Mouse (Mus musculus): ENCODE measurements around the gene Nipal1. TPM values are rescaled to one million over a fixed set of nuclear protein-coding genes. Genes with fewer than 3 reads are reported as not detected.

Nipal1 gene
- polyA plus RNA-seq, 1 experiment from 2014 or later: 3.5 TPM

DNA sequence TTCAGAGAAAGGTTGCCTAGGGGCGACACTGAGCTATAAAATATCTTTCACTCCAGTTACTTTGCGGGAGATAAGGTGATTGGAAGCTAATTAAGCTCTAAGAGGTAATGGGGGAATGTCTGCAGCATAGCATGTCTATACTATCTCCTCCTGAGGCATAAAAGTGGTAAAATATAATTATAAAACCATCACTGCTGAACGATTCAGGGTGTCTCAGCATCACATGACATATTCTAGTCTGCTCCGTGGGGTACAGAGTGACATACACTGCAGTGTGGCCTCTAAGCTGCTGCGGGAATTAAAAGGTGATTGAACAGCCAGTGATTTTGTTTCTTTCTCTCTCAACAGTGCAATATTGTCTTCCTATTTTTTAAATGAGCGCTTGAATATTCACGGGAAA, 18.8 kb downstream of the Nipal1 start:
- no peaks in the 10 kb centered on the region for H3K27me3 ChIP-seq
- no peak overlapping the region for H3K9ac ChIP-seq
- no peak for ATAC-seq (ENCODE audit: insufficient number of reproducible peaks, insufficient read depth, low FRiP score, low TSS enrichment, low read depth)
- H3K9me3 ChIP-seq: no peaks in the 10 kb centered on the region
- H3K4me2 ChIP-seq: no peak overlapping the region
- H3K4me3 ChIP-seq: no peak overlapping the region
- no peak overlapping the region for H3K27ac ChIP-seq
- WGBS: 73% methylated on average over 7 of the region's 7 CpGs
- H3K4me1 ChIP-seq: no peaks in the 10 kb centered on the region
- no peaks in the 10 kb centered on the region for H3K36me3 ChIP-seq

DNA sequence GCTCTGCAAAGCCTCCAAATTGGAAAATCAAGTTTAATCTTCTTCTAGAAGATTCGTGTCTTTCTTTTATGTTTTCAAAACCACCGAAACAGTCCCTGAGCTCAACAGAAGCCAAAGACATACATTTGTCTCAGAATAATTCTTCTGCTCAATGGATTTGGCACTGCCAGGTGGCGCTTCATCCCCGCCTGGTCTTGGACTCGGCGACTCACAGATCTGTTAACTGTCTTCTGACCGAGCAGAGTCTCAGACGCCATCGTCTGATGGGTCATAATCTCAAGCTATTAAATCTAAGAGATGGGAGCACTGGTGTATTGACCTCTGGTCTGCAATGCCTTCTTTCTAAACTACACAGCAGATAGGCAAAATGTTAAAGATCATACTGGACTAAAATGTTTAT, 20.8 kb downstream of the Nipal1 start:
- Histone ChIP-seq H3K36me3 (no peaks in the 10 kb centered on the region), H3K4me1 (no peaks in the 10 kb centered on the region), H3K27ac (no peak overlapping the region), H3K4me2 (no peak overlapping the region), H3K4me3 (no peak overlapping the region), H3K9me3 (no peaks in the 10 kb centered on the region), H3K9ac (no peak overlapping the region), H3K27me3 (no peaks in the 10 kb centered on the region)
- ATAC-seq (ENCODE audit: insufficient number of reproducible peaks, insufficient read depth, low FRiP score, low TSS enrichment, low read depth): no peak
- 88% methylated on average over 9 of the region's 9 CpGs for WGBS

DNA sequence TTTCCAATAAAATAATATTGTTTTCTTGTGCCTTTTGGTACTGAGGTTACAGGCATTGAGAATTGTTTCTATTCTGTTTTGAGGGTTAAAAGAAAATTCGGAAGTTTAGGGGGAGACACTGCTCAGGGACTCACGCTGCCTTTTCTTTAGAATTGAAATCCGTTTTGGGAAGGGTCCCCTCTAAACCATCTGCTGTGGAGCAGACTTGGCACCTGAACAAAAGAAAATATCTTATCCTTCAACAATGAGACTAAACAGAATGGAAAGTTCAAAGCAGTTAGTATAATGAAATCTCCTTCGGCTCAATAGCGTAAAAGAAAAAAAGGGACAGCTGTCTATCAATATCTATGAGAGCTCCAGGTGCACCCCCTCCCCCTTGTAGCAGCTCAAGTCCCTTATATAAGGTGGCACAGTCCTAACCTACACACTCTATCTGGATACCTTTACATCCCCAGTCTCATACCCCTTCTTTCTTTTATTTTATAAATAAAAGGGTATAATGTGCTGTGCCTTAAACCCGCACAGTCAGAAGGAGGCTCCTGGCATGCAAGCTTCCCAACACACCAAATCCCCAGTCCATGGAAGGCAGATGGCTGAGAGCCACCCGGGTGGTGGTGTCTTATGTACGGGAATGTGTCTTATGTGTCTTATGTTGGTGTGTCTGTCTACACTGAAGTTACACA, 23.6 kb downstream of the Nipal1 start:
- H3K4me2 ChIP-seq: no peak overlapping the region
- H3K27ac ChIP-seq: no peak overlapping the region
- no peaks in the 10 kb centered on the region for H3K4me1 ChIP-seq
- H3K4me3 ChIP-seq: no peak overlapping the region
- H3K9ac ChIP-seq: no peak overlapping the region
- no peaks in the 10 kb centered on the region for H3K27me3 ChIP-seq
- WGBS: 59% methylated on average over 8 of the region's 8 CpGs
- no peaks in the 10 kb centered on the region for H3K36me3 ChIP-seq
- H3K9me3 ChIP-seq: no peaks in the 10 kb centered on the region
- ATAC-seq (ENCODE audit: insufficient number of reproducible peaks, insufficient read depth, low FRiP score, low TSS enrichment, low read depth): no peak

DNA sequence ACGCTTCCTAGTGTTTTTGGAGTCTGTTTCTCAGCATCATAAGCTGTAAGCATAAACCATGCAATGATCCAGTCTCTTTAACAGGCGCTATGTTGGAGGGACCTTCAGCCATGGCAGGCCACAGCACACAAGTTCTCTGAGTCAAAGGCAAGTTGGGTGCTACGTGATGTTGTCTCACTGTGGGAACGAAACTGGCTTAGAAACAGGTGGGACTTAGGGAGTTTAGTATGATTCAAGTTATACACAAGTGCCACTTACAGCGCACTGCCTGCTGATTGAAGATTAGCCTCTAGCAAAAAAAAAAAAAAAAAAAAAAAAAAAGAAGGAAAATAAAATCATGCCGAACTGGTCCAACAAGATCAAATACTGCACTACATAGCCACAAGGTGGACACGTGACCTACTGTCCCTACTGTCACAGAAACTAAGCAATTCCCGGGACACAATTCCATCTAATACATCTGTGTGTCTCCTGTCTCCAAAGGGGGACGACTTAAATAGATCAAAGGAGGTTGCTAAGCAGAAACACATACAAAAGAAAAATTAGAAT, 27.5 kb downstream of the Nipal1 start:
- Histone ChIP-seq H3K9ac (no peak overlapping the region), H3K4me2 (no peak overlapping the region), H3K4me3 (no peak overlapping the region), H3K36me3 (no peaks in the 10 kb centered on the region), H3K27me3 (no peaks in the 10 kb centered on the region), H3K9me3 (no peaks in the 10 kb centered on the region), H3K27ac (no peak overlapping the region), H3K4me1 (no peaks in the 10 kb centered on the region)
- ATAC-seq (ENCODE audit: insufficient number of reproducible peaks, insufficient read depth, low FRiP score, low TSS enrichment, low read depth): no peak
- 58% methylated on average over 9 of the region's 9 CpGs for WGBS

DNA sequence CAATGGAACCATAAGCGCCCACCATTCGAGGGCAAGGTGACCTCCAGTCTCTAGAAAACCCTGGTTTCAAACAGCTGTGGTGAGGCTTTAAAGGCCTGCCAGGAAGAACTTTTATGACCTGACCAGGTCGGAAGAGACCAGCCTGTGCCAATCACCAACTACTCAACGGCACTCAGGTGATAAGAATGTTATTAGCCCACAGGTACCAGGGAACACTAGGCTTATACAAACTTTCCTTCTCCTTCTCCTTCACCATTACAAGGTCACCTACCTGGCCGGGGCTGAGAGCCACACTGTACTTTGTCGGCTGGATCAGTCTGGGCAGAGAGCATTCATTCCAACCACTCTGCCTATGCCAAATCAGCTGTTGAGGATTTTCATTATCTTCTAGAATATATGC, 33.9 kb downstream of the Nipal1 start:
- ATAC-seq (ENCODE audit: insufficient number of reproducible peaks, insufficient read depth, low FRiP score, low TSS enrichment, low read depth): no peak
- WGBS: 83% methylated on average over 6 of the region's 6 CpGs
- H3K36me3 ChIP-seq: no peaks in the 10 kb centered on the region
- no peaks in the 10 kb centered on the region; the same call in 1 of the 2 replicates for H3K9me3 ChIP-seq
- no peaks in the 10 kb centered on the region for H3K4me1 ChIP-seq
- no peak overlapping the region for H3K4me3 ChIP-seq
- H3K27me3 ChIP-seq: no peaks in the 10 kb centered on the region
- no peak overlapping the region for H3K4me2 ChIP-seq
- no peak overlapping the region for H3K9ac ChIP-seq
- H3K27ac ChIP-seq: no peak overlapping the region

DNA sequence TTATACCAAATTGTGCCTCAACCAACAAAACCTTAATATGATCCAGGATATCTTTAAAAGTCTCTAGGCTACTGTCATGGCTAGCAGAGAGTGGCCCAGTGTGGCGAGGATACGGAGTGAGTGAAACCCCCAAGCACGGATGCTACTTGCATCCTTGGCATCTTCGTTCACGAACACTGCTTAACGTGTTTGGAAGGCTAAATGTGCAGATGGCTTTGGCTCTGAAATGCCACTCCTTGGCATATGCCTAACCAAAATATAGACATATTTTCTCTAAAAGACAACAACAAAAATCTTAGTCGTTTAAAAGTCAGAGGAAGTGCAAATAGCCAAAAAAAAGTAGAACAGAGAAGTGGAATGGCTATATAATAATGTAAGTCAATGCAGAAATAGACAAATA, 42.0 kb downstream of the Nipal1 start:
- Histone ChIP-seq H3K4me2 (no peak overlapping the region), H3K36me3 (no peaks in the 10 kb centered on the region), H3K4me1 (no peaks in the 10 kb centered on the region), H3K27me3 (no peaks in the 10 kb centered on the region), H3K9ac (no peak overlapping the region), H3K4me3 (no peak overlapping the region), H3K9me3 (peaks cover 3% of the 10 kb centered on the region; the same call in 1 of the 2 replicates), H3K27ac (no peak overlapping the region)
- 95% methylated on average over 7 of the region's 7 CpGs for WGBS
- ATAC-seq (ENCODE audit: insufficient number of reproducible peaks, insufficient read depth, low FRiP score, low TSS enrichment, low read depth): no peak

DNA sequence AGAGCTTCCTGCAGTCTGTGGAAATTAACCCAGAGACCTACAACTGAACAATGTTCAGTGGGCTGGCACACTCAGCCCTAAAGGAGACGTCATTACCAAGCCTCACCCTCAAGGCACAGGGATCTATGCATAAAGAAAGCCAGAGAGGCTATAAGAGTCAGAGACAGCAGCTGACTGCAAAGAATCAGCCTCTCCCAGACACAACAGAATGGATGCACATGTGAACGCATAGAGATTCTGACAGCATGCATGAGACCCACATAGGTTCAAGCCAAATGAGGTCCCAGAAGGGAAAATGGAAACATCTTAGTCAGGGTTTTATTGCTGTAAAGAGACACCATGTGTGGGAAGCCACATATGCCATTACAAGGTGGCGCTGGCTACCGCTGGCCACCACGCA, 42.9 kb downstream of the Nipal1 start:
- H3K9ac ChIP-seq: no peak overlapping the region
- no peaks in the 10 kb centered on the region for H3K27me3 ChIP-seq
- no peak overlapping the region for H3K27ac ChIP-seq
- WGBS: 79% methylated on average over 5 of the region's 5 CpGs
- no peak overlapping the region for H3K4me2 ChIP-seq
- no peak overlapping the region for H3K4me3 ChIP-seq
- no peaks in the 10 kb centered on the region for H3K36me3 ChIP-seq
- peaks cover 3% of the 10 kb centered on the region; the same call in 1 of the 2 replicates for H3K9me3 ChIP-seq
- H3K4me1 ChIP-seq: no peaks in the 10 kb centered on the region
- no peak for ATAC-seq (ENCODE audit: insufficient number of reproducible peaks, insufficient read depth, low FRiP score, low TSS enrichment, low read depth)

DNA sequence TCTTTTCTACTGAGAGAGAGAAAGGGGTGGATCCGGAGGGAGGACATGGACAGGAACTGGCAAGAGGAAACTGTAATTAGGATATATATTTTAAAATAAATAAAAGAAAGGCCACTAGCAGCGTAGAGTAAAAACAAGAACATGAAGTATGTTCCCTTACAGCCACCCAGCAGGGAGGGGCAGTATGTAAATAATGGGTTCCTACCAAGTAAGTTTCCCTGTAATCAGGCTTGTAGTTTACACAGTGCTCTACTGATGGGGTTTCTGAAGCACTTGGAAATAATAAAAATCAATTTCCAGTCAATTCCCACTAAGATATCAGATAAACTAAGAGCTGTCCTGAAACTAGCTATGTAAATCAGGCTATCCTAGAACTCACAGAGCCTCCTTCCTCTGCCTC, 47.1 kb downstream of the Nipal1 start:
- ATAC-seq (ENCODE audit: insufficient number of reproducible peaks, insufficient read depth, low FRiP score, low TSS enrichment, low read depth): no peak
- H3K4me1 ChIP-seq: 0 out of 2 replicates have a peak, but pooled peaks cover 15% of the 10 kb centered on the region

DNA sequence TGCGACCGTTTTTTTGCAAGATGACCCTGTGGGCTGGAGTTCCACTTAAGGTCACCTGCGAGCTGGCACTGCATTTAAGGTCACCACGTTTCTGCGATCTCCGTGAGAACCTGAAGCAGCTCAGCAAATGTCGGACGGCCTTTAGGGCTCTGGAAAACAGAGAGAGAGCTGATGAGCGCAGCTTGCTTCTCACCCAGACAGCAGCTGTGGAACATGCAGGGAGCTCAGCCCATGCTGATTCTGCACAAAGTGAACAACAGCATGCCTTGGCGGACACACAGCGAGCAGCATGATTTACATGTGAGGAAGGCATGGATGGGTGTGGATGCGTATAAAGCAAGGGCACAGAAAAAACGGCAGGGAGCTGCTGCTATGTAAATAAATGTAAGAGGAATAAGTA, 48.9 kb downstream of the Nipal1 start:
- Histone ChIP-seq H3K36me3 (no peaks in the 10 kb centered on the region), H3K27ac (no peak overlapping the region)
- 81% methylated on average over 13 of the region's 13 CpGs for WGBS

More for the DNA sequence above, 47.1 kb downstream of the Nipal1 start:
- Histone ChIP-seq H3K27ac (no peak overlapping the region), H3K36me3 (no peaks in the 10 kb centered on the region), H3K4me3 (no peak overlapping the region), H3K9me3 (no peaks in the 10 kb centered on the region), H3K27me3 (no peaks in the 10 kb centered on the region), H3K4me2 (no peak overlapping the region), H3K9ac (no peak overlapping the region)
- 87% methylated on average over 2 of the region's 2 CpGs for WGBS

DNA sequence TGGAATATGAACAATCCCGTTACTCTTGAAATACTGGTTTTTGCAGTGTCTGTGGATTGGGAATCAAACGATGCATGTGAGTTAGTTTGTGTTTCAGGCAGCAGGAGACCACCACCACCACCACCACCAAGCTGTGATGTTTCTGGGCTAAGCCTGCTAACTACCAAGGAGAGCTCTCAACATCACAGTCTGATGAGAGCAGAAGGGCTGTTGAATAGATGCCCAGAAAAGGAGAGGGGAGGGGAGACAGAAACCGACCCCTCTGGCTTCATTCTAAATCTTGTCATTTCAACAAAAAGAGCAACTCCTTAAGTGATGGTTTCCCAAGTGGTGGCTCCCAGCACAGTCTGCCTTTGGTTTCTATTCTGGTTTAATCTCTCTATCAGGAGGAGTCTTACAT, 50.7 kb downstream of the Nipal1 start:
- Histone ChIP-seq H3K9ac (no peak overlapping the region), H3K4me2 (no peak overlapping the region), H3K4me3 (no peak overlapping the region), H3K4me1 (0 out of 2 replicates have a peak, but pooled peaks cover 15% of the 10 kb centered on the region), H3K9me3 (peaks cover 3% of the 10 kb centered on the region; the same call in 1 of the 2 replicates), H3K27me3 (no peaks in the 10 kb centered on the region), H3K36me3 (no peaks in the 10 kb centered on the region), H3K27ac (no peak overlapping the region)
- ATAC-seq (ENCODE audit: insufficient number of reproducible peaks, insufficient read depth, low FRiP score, low TSS enrichment, low read depth): no peak
- 51% methylated on average over 3 of the region's 3 CpGs for WGBS

More for the DNA sequence above, 48.9 kb downstream of the Nipal1 start:
- H3K4me1 ChIP-seq: 0 out of 2 replicates have a peak, but pooled peaks cover 15% of the 10 kb centered on the region
- no peak overlapping the region for H3K9ac ChIP-seq
- no peak overlapping the region for H3K4me3 ChIP-seq
- ATAC-seq (ENCODE audit: insufficient number of reproducible peaks, insufficient read depth, low FRiP score, low TSS enrichment, low read depth): no peak
- no peaks in the 10 kb centered on the region for H3K27me3 ChIP-seq
- peaks cover 1% of the 10 kb centered on the region; the same call in 1 of the 2 replicates for H3K9me3 ChIP-seq
- no peak overlapping the region for H3K4me2 ChIP-seq

DNA sequence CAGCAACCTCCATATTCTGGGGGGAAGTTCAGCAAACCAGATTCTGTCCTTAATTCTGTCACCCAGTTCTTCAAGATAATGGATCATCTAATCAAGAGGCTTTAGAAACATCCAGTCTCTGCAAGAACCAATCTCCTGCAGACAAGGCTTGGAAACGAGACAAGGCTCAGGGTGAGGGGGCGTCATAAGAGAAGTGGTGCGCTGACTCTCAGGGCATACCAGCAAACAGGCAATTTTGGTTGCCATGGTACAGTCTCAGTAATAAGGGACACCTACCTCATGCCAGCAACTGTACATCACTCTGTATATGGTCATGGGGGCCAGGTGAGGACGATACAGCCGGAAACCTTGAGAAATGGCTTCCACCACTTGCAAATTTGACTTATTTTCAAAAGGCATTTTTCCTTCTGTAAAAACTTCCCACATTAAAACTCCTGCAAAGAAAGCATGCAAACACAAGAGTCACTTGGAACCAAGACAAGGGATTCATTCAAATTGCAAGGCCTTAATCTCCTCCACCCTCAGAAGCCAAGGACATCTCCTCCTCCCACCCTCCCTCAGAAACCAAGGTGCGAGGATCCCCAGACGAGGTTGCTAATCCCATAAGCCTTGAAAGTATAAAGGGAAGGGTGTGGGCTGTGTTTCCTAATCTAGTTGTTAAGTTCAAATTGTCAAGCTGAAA, 51.4 kb downstream of the Nipal1 start:
- no peaks in the 10 kb centered on the region for H3K27me3 ChIP-seq
- 0 out of 2 replicates have a peak, but pooled peaks cover 15% of the 10 kb centered on the region for H3K4me1 ChIP-seq
- 73% methylated on average over 7 of the region's 7 CpGs for WGBS
- no peak for ATAC-seq (ENCODE audit: insufficient number of reproducible peaks, insufficient read depth, low FRiP score, low TSS enrichment, low read depth)
- peaks cover 3% of the 10 kb centered on the region; the same call in 1 of the 2 replicates for H3K9me3 ChIP-seq
- no peak overlapping the region for H3K27ac ChIP-seq
- H3K4me2 ChIP-seq: no peak overlapping the region
- no peaks in the 10 kb centered on the region for H3K36me3 ChIP-seq
- no peak overlapping the region for H3K4me3 ChIP-seq
- H3K9ac ChIP-seq: no peak overlapping the region

DNA sequence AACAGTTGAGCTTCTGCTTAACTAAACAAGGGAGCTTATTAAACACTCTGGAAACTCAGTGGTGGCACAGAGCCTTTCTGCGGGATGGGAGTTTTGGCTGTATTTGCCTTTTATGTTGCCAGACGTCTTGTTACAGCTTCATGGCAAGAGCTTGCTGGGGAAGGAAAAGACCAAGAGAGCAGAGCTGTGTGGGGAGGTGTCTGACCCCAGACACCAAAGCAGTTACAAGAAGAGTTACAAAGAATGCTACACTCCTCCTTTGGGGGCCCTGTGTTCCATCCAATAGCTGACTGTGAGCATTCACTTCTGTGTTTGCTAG, 51.9 kb downstream of the Nipal1 start:
- ATAC-seq (ENCODE audit: insufficient number of reproducible peaks, insufficient read depth, low FRiP score, low TSS enrichment, low read depth): no peak
- Histone ChIP-seq H3K9ac (no peak overlapping the region), H3K9me3 (peaks cover 3% of the 10 kb centered on the region; the same call in 1 of the 2 replicates), H3K27ac (no peak overlapping the region), H3K27me3 (no peaks in the 10 kb centered on the region), H3K36me3 (no peaks in the 10 kb centered on the region), H3K4me3 (no peak overlapping the region), H3K4me2 (no peak overlapping the region), H3K4me1 (0 out of 2 replicates have a peak, but pooled peaks cover 15% of the 10 kb centered on the region)
- 65% methylated on average over 2 of the region's 2 CpGs for WGBS

Measured in embryonic facial prominence, embryonic 13.5 days (tissue).